Comparison of ENCODE assay signal across 9 mouse cellular contexts in the genomic region with DNA sequence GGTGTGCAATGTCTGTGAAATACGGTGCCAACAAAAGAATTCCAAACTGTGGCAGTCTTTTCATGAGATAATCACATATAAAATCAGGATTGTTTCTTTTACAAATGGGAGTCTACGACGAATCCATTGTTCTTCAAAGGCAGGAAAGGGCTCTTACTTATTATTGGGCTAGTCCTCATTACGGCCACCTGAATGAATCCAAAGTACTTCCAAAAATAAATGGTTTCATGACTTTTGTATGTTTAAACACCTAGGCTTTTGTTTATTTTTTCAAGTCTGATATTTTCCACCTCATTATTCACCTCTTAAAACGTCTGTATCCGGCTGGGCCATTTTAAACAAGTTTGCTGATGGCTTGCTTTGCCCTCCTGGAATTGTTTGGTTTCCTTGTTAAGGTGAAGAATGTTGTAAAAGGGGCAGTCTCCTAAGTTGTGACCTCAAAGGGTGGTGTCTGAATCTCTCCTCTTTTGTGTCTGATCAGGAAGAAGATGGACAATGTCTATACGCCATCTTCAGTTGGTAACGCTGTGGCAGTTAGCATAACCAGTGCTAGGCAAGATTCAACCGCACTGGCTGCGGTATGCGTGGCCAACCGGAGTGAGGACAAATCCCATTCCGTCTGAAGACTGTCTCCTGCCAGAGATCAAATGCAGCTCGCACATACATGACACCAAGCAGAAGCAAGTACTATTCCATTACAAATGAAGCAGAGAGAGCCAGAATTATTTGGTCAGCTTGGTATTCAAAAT.
DNase-seq lines count a peak whose midpoint lies in the region; ATAC-seq lines count a peak whose summit lies in the region.
"Had no signal": no experiment of that assay in that cellular context is flagged by ENCODE, and none has a peak within 500 bp of the region (broad histone marks: within the 10 kb centered on the region; RNA-seq: fewer than 3 reads in every experiment).

No protein-coding gene starts in this region.

- H3K36me3 ChIP-seq in lung, embryonic 16.5 days (ENCODE audit: control insufficient read depth, insufficient read depth, low read length): no peaks in the 10 kb centered on the region
- no peaks in the 10 kb centered on the region for H3K36me3 ChIP-seq in midbrain, embryonic 10.5 days

- peak; percentile 12 to 14 for DNase-seq in cerebellum, postnatal 10 days
- DNase-seq in cerebellum, adult 11-12 months: no peak
- no peak for DNase-seq in lung, postnatal 25 days (ENCODE audit: low spot score)
- DNase-seq in midbrain, embryonic 10.5 days (ENCODE audit: low spot score): peak; percentile 31
- DNase-seq in ovary, postnatal 10 days (ENCODE audit: low spot score): no peak
- DNase-seq in spleen, postnatal 14 days (ENCODE audit: low spot score in 2 of 2): no peak
- DNase-seq in gastrocnemius, postnatal 10 days: no peak

- 34% methylated on average over 14 of the region's 14 CpGs for WGBS in lung, embryonic 16.5 days
- 53% methylated on average over 14 of the region's 14 CpGs for WGBS in midbrain, embryonic 10.5 days

- H3K4me3 ChIP-seq in lung, embryonic 16.5 days (ENCODE audit: low read length): no peak overlapping the region
- peak overlapping the region; percentile 40 for H3K4me3 ChIP-seq in midbrain, embryonic 10.5 days

- no peaks in the 10 kb centered on the region for H3K9me3 ChIP-seq in lung, embryonic 16.5 days (ENCODE audit: control insufficient read depth, low read length)
- no peaks in the 10 kb centered on the region for H3K9me3 ChIP-seq in midbrain, embryonic 10.5 days (replicated peaks)

- H3K27ac ChIP-seq in lung, embryonic 16.5 days (ENCODE audit: low read length): peak overlapping the region; percentile 51; the same call in 1 of the 2 replicates
- peak overlapping the region; percentile 89 for H3K27ac ChIP-seq in midbrain, embryonic 10.5 days (replicated peaks)

- H3K9ac ChIP-seq in lung, embryonic 16.5 days (ENCODE audit: low read length): no peak overlapping the region

- no peak for ATAC-seq in lung, embryonic 16.5 days (ENCODE audit: low read depth)
- ATAC-seq: Patski had no signal

- H3K4me1 ChIP-seq in lung, embryonic 16.5 days (replicated peaks; ENCODE audit: control insufficient read depth, insufficient read depth, low read length): peaks cover 9% of the 10 kb centered on the region
- peaks cover 61% of the 10 kb centered on the region for H3K4me1 ChIP-seq in midbrain, embryonic 10.5 days

- H3K4me2 ChIP-seq in lung, embryonic 16.5 days (ENCODE audit: low read depth, low read length): peak overlapping the region; percentile 52

- no peaks in the 10 kb centered on the region for H3K27me3 ChIP-seq in lung, embryonic 16.5 days (ENCODE audit: control insufficient read depth, insufficient read depth, low read depth, low read length)
- no peaks in the 10 kb centered on the region for H3K27me3 ChIP-seq in midbrain, embryonic 10.5 days (ENCODE audit: low read depth, poor library complexity, severe bottlenecking)
- H3K27me3 ChIP-seq: Patski had no signal

Comparison
In these comparisons a context has a peak if more than half of its experiments do, and no peak if none do; other contexts are left out.
1. DNase-seq: peak in cerebellum, postnatal 10 days (2 of 2) and midbrain, embryonic 10.5 days (single experiment); none in cerebellum, adult 11-12 months (single experiment), lung, postnatal 25 days (single experiment), ovary, postnatal 10 days (single experiment), spleen, postnatal 14 days (0 of 2) and gastrocnemius, postnatal 10 days (single experiment).